Mouse (Mus musculus) layer of hippocampus, adult 2 months (tissue): ENCODE measurements at regions not wholly inside any gene's neighbourhood (a gene's known extent, or its start where the extent isn't known, plus 50 kb on each side); places are given as distances from the start of the nearest gene placed in this dataset.
A peak's percentile ranks its signal among the peaks of the same experiment; 100 is the strongest.
"Not testable (repeated sequence)": the region's sequence is repeated elsewhere in the genome, so short reads cannot be mapped to it uniquely, and the experiment has no call there.

ENCODE experiments used
- DNase-seq, 2 experiments: peaks; one replicate each; pipeline ENCODE4 v3.0.0; 2022; ENCODE audit warnings: low spot score in 2 of 2
- H3K27ac ChIP-seq: fragments of 200-600 bp; 2 replicates; pipeline ENCODE4 v1.8.1; 2022
- H3K4me3 ChIP-seq: fragments of 200-600 bp; 2 replicates; pipeline ENCODE4 v1.8.1; 2022; ENCODE audit warnings: mild to moderate bottlenecking
- CTCF ChIP-seq: fragments of 200-600 bp; conservative IDR thresholded peaks from 2 replicates; pipeline ENCODE4 v1.8.1; 2022; ENCODE audit warnings: antibody characterized with exemption, mild to moderate bottlenecking, moderate library complexity

- Histone ChIP-seq H3K27ac (no peak overlapping the region), H3K4me3 (no peak overlapping the region)
- DNase-seq = no peak
- TF ChIP-seq CTCF = no peak
Measured at GRCm38 (mm10) chr3:60826759-60827158, 175.8 kb upstream of the P2ry1 start.

GRCm38 (mm10) chr3:60832385-60832784, 170.2 kb upstream of the P2ry1 start:
- DNase-seq = no peak
- H3K27ac ChIP-seq = no peak overlapping the region
- no peak for TF ChIP-seq CTCF
- no peak overlapping the region for H3K4me3 ChIP-seq

DNA sequence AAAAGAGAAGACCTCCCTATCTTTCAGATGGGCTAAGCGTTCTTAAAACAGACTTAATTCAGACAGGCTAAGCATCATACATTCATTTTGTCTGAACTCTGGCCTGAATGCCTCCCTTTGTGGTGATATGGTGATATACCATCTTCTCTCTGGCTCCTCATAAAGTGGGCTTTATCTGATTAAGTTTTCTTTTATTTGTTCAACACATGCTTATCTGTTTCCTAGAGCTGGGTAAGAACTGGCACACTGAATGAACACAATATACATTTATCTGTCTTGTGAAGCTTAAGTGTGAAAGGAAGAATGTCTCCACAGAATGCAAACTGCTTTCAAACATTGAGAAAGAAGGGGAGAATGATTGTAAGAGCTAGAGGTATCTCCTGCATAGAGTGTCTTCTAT, 160.7 kb upstream of the P2ry1 start:
- no peak for TF ChIP-seq CTCF
- Histone ChIP-seq H3K4me3 (no peak overlapping the region), H3K27ac (no peak overlapping the region)
- DNase-seq = no peak

GRCm38 (mm10) chr3:60845293-60845692, 157.3 kb upstream of the P2ry1 start:
- Histone ChIP-seq H3K4me3 (no peak overlapping the region), H3K27ac (no peak overlapping the region)
- TF ChIP-seq CTCF = no peak
- no peak for DNase-seq

- DNase-seq = no peak
- Histone ChIP-seq H3K4me3 (no peak overlapping the region), H3K27ac (no peak overlapping the region)
- no peak for TF ChIP-seq CTCF
Measured at GRCm38 (mm10) chr3:60848437-60848836, 154.2 kb upstream of the P2ry1 start.

GRCm38 (mm10) chr3:60853773-60854172, 148.8 kb upstream of the P2ry1 start:
- no peak for TF ChIP-seq CTCF
- Histone ChIP-seq H3K27ac (no peak overlapping the region), H3K4me3 (no peak overlapping the region)
- DNase-seq = no peak

GRCm38 (mm10) chr3:60855734-60856133, 146.9 kb upstream of the P2ry1 start:
- no peak for DNase-seq
- no peak overlapping the region for H3K4me3 ChIP-seq
- no peak overlapping the region for H3K27ac ChIP-seq
- no peak for TF ChIP-seq CTCF

- H3K27ac ChIP-seq = no peak overlapping the region
Measured at GRCm38 (mm10) chr3:60858474-60859118, 144.0 kb upstream of the P2ry1 start.

DNA sequence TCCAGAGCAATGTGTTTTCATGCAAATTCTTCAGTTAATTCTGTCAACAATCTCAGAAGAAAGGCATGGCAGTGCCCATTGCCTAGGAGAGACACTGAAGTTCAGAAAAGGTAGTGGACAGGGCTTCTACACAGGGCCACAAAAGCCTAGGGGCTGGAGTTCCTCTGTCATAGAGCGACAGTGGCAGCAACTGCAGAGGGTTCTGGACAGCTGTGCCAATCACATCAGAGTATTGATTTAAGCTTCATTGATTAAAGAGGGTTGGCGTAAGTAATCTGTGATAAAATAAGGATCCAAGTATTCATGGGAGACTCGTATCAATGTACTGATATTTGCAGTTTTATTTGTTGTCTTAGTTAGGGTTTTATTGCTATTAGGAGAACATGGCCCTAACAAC, 143.5 kb upstream of the P2ry1 start:
- DNase-seq = no peak
- H3K27ac ChIP-seq = no peak overlapping the region
- TF ChIP-seq CTCF = no peak
- H3K4me3 ChIP-seq = no peak overlapping the region

More at GRCm38 (mm10) chr3:60858474-60859118, 144.0 kb upstream of the P2ry1 start:
- no peak overlapping the region for H3K4me3 ChIP-seq
- no peak for DNase-seq
- no peak for TF ChIP-seq CTCF

- H3K27ac ChIP-seq, H3K4me3 ChIP-seq, DNase-seq: not testable (repeated sequence)
Measured at GRCm38 (mm10) chr3:60876858-60877257, 125.7 kb upstream of the P2ry1 start.

- no peak for TF ChIP-seq CTCF
- Histone ChIP-seq H3K4me3 (no peak overlapping the region), H3K27ac (no peak overlapping the region)
- no peak for DNase-seq
Measured at GRCm38 (mm10) chr3:60878880-60879279, 123.7 kb upstream of the P2ry1 start.

DNA sequence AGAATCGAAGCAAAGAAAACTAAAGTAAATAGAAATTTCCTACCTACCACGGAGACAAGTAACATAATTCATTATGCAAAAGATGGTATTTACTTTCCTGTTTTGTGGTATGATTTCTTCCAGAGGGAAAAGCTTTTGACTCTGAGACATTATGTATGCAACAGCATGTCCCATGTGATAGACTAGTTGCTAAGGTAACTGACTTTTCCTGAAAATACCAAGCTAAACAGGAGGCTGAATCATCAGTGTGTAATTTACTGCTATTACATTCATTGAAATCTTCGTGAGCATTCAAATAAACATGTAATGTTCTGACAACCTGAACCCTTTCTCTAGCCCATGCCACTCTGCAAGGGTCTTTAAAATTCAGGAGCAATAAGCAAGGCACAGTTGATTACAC, 118.6 kb upstream of the P2ry1 start:
- DNase-seq = peak in 1 of 2 experiments; percentile 5
- no peak overlapping the region for H3K27ac ChIP-seq
- TF ChIP-seq CTCF = no peak

DNA sequence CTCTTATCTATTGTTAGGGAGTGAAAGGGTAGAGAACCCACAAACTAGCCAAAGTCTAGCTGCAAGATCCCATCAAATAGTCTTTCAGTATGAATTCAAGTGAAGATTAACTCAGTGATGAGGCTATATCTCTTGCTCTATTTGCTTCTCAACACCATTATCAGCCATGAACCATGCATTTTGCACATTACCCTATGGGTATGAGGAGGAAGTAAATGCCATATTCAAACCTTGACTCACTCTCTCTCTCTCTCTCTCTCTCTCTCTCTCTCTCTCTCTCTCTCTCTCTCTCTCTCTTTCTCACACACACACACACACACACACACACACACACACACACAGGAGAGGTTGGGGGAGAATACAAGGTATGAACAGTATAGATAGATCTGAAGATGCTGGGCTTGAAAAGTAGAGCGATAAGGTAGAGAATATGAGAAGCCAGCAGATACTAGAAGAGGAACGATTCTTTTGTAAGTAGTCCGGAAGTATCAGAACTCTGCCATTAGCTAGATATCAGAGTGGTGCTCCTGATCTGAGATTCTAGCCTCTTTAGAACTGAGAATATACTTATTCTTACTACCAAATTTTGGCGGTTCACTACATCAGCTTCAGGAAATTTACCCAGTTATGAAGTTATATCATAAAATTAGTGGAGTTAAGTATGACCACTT, 113.3 kb upstream of the P2ry1 start:
- H3K27ac ChIP-seq = no peak overlapping the region
- TF ChIP-seq CTCF = no peak
- H3K4me3 ChIP-seq = no peak overlapping the region
- DNase-seq = no peak

More for the DNA sequence above, 118.6 kb upstream of the P2ry1 start:
- H3K4me3 ChIP-seq = no peak overlapping the region

DNA sequence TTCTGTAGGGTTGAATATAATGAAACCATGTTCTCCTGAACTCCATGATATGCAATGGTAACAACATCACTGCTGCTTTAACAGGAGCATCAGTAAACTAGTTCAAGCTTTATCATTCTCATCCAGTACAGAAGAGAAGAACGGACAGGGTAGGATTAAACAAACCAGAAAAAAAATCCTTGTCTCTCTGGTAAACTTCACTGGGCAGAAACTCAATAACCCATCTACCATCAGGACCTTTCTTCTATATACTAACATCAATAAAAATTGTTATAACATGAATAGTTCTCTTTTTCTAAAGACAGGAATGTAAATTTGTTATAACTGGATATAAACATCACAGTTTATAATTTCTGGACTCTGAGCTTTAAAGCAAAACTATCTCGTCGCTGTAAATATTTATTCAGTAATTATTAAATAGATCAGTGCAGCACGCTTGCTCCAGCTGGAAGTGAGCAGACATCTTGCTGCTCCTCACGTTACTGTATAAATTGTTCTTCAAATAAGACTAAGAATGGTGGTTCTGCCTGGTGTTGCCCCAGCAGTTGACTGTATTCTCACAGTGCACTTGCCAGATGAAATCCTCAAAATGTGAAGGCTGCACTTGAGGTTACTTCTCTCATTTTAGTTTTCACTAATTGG, 104.8 kb upstream of the P2ry1 start:
- no peak for DNase-seq
- TF ChIP-seq CTCF = no peak
- no peak overlapping the region for H3K27ac ChIP-seq
- H3K4me3 ChIP-seq = no peak overlapping the region
